In genomic region chr16:10536323-10536722, GRCm38 (mm10) we compare ENCODE assay signal across 24 mouse cellular contexts. TPM values are rescaled to one million over a fixed set of nuclear protein-coding genes. Genes with fewer than 3 reads are reported as not detected.
A peak's percentile ranks its signal among the peaks of the same experiment; 100 is the strongest.
DNase-seq lines count a peak whose midpoint lies in the region; ATAC-seq and TF ChIP-seq lines count a peak whose summit lies in the region.
"Had no signal": no experiment of that assay in that cellular context is flagged by ENCODE, and none has a peak within 500 bp of the region (broad histone marks: within the 10 kb centered on the region; RNA-seq: fewer than 3 reads in every experiment).

No protein-coding gene starts in this region.

- no peak overlapping the region for H3K4me3 ChIP-seq in gastrocnemius, adult 2 months
- H3K4me3 ChIP-seq: embryonic facial prominence, embryonic 10.5 days; embryonic facial prominence, embryonic 13.5 days; erythroblast, embryonic 14.5 days; forebrain, embryonic 12.5 days; forebrain, embryonic 15.5 days; hindbrain, embryonic 12.5 days; hindbrain, embryonic 15.5 days had no signal

- H3K36me3 ChIP-seq in splenic B cell, adult 2 months (ENCODE audit: control insufficient read depth, insufficient read depth, low read length, poor library complexity, severe bottlenecking) = peaks cover 9% of the 10 kb centered on the region

- H3K27me3 ChIP-seq in splenic B cell, adult 2 months (ENCODE audit: control insufficient read depth, insufficient read depth, low read length, poor library complexity, severe bottlenecking) = no peaks in the 10 kb centered on the region
- H3K27me3 ChIP-seq: embryonic facial prominence, embryonic 13.5 days; forebrain, embryonic 12.5 days; forebrain, embryonic 15.5 days; hindbrain, embryonic 12.5 days; hindbrain, embryonic 15.5 days had no signal

- no peak for TF ChIP-seq CTCF in gastrocnemius, adult 2 months (IDR thresholded peaks at IDR 0.05)

- H3K27ac ChIP-seq in gastrocnemius, adult 2 months = peak overlapping the region; percentile 76
- H3K27ac ChIP-seq: embryonic facial prominence, embryonic 10.5 days; embryonic facial prominence, embryonic 13.5 days; forebrain, embryonic 12.5 days; forebrain, embryonic 15.5 days; hindbrain, embryonic 12.5 days; hindbrain, embryonic 15.5 days had no signal

- intact Hi-C loops in gastrocnemius, adult 2 months (cut with DNase I) = no loop called here

- peak; percentile 55 for ATAC-seq in CD4-positive, CD25-positive, alpha-beta regulatory T cell, adult 4 months
- ATAC-seq: forebrain, embryonic 15.5 days had no signal

- DNase-seq in gastrocnemius, adult 2 months = no peak
- no peak for DNase-seq in gastrocnemius, adult 18-20 months (ENCODE audit: low spot score)
- DNase-seq in spleen, postnatal 36 days (ENCODE audit: low spot score in 2 of 2) = peak; percentile 56 to 57
- no peak for DNase-seq in spleen, adult 12 weeks (ENCODE audit: low spot score)
- DNase-seq in splenic B cell, adult 2 months (ENCODE audit: low read depth, low spot score) = peak; percentile 36
- DNase-seq in ovary, postnatal 14 days (ENCODE audit: low spot score) = no peak
- DNase-seq in c-Kit-positive CD71-positive TER-119-positive erythroid progenitor cells, embryonic 14.5 days (ENCODE audit: low spot score) = no peak
- DNase-seq: adrenal gland, postnatal 10 days; adrenal gland, postnatal 36 days; cerebellum, adult 11 months; cerebellum, adult 2 months; cerebellum, postnatal 10 days; cerebellum, postnatal 36 days; embryo, embryonic 11 days; gastrocnemius, postnatal 14 days; heart, adult 11 months had no signal

RNA-seq across cellular contexts. Expression of gene Dexi, which starts 6.5 kb away (rescaled TPM):
- total RNA-seq in gastrocnemius, adult 2 months (2021) = 10 to 100 TPM; 43.7 to 43.9 TPM
- total RNA-seq in gastrocnemius, adult 18-20 months (2021) = 10 to 100 TPM; 48.8 to 50.3 TPM
- 1 to 10 TPM in 1 of 2 experiments, under 1 TPM in 1; 0.95 to 4.4 TPM for polyA plus RNA-seq in CD4-positive, CD25-positive, alpha-beta regulatory T cell, adult 4 months (2017; shearing (Covaris generic))

RNA-seq across cellular contexts. Expression of gene Clec16a, which starts 8.8 kb away (rescaled TPM):
- 10 to 100 TPM; 60.6 to 72.7 TPM for total RNA-seq in gastrocnemius, adult 2 months (2021)
- 10 to 100 TPM; 64.0 to 67.3 TPM for total RNA-seq in gastrocnemius, adult 18-20 months (2021)
- polyA plus RNA-seq in CD4-positive, CD25-positive, alpha-beta regulatory T cell, adult 4 months (2017; shearing (Covaris generic)) = 1 to 10 TPM; 8.4 to 8.7 TPM

RNA-seq across cellular contexts. Expression of gene Ciita, which starts 56.5 kb away (rescaled TPM):
- total RNA-seq in gastrocnemius, adult 2 months (2021) = under 1 TPM; 0.11 to 0.15 TPM
- under 1 TPM; 0.18 to 0.21 TPM for total RNA-seq in gastrocnemius, adult 18-20 months (2021)
- polyA plus RNA-seq in CD4-positive, CD25-positive, alpha-beta regulatory T cell, adult 4 months (2017; shearing (Covaris generic)) = 1 to 10 TPM in 1 of 2 experiments, under 1 TPM in 1; 0.81 to 7.1 TPM
- polyA plus RNA-seq: erythroblast, embryonic 14.5 days had no signal

Comparison
In these comparisons a context has a peak if more than half of its experiments do, and no peak if none do; other contexts are left out.
1. DNase-seq: peak in spleen, postnatal 36 days (2 of 2) and splenic B cell, adult 2 months (single experiment); none in gastrocnemius, adult 2 months (single experiment), gastrocnemius, adult 18-20 months (single experiment), spleen, adult 12 weeks (single experiment), ovary, postnatal 14 days (single experiment) and c-Kit-positive CD71-positive TER-119-positive erythroid progenitor cells, embryonic 14.5 days (single experiment).